Mouse (Mus musculus): ENCODE results near the gene Naa20. TPM values are rescaled to one million over a fixed set of nuclear protein-coding genes. Genes with fewer than 3 reads are reported as not detected.
A peak's percentile ranks its signal among the peaks of the same experiment; 100 is the strongest.

The Naa20 gene
- polyA plus RNA-seq, 1 experiment from 2014 or later: 159 TPM

- Histone ChIP-seq H3K36me3 (ENCODE audit: control insufficient read depth, insufficient read depth, low read length) (no peaks in the 10 kb centered on the region; the same call in 1 of the 2 replicates), H3K4me3 (ENCODE audit: low read depth, low read length) (no peak overlapping the region), H3K4me2 (ENCODE audit: low read depth, severe bottlenecking) (0 out of 2 replicates have a peak overlapping the region, but pooled peaks have one; percentile 10), H3K27me3 (ENCODE audit: control insufficient read depth, insufficient read depth, low read length) (no peaks in the 10 kb centered on the region), H3K4me1 (ENCODE audit: control insufficient read depth, insufficient read depth, low read length) (peaks cover 33% of the 10 kb centered on the region), H3K27ac (replicated peaks; ENCODE audit: low read depth, low read length) (peak overlapping the region; percentile 90), H3K9me3 (ENCODE audit: control insufficient read depth, low read length) (no peaks in the 10 kb centered on the region), H3K9ac (ENCODE audit: low read length) (no peak overlapping the region)
- WGBS: 73% methylated on average over 5 of the region's 5 CpGs
- peak; percentile 51 for DNase-seq (ENCODE audit: low spot score)
- no peak for ATAC-seq (ENCODE audit: insufficient number of reproducible peaks, low FRiP score, low TSS enrichment, low read depth)
Observed at GRCm38 (mm10) chr2:145881932-145882331, 20.0 kb upstream of the Naa20 start.

GRCm38 (mm10) chr2:145882398-145882797 is 19.5 kb upstream of the Naa20 start:
- DNase-seq (ENCODE audit: low spot score) (no peak), ATAC-seq (ENCODE audit: insufficient number of reproducible peaks, low FRiP score, low TSS enrichment, low read depth) (no peak)
- Histone ChIP-seq H3K4me1 (ENCODE audit: control insufficient read depth, insufficient read depth, low read length) (peaks cover 33% of the 10 kb centered on the region), H3K4me3 (ENCODE audit: low read depth, low read length) (no peak overlapping the region), H3K4me2 (ENCODE audit: low read depth, severe bottlenecking) (no peak overlapping the region), H3K27me3 (ENCODE audit: control insufficient read depth, insufficient read depth, low read length) (no peaks in the 10 kb centered on the region), H3K9me3 (ENCODE audit: control insufficient read depth, low read length) (no peaks in the 10 kb centered on the region), H3K27ac (replicated peaks; ENCODE audit: low read depth, low read length) (peak overlapping the region; percentile 90), H3K9ac (ENCODE audit: low read length) (no peak overlapping the region), H3K36me3 (ENCODE audit: control insufficient read depth, insufficient read depth, low read length) (no peaks in the 10 kb centered on the region; the same call in 1 of the 2 replicates)
- WGBS: 32% methylated on average over 2 of the region's 2 CpGs

- no peak overlapping the region; the same call in 1 of the 2 replicates for H3K4me2 ChIP-seq (ENCODE audit: low read depth, severe bottlenecking)
- H3K36me3 ChIP-seq (ENCODE audit: control insufficient read depth, insufficient read depth, low read length): no peaks in the 10 kb centered on the region
Observed at GRCm38 (mm10) chr2:145884036-145884912, 17.6 kb upstream of the Naa20 start.

DNA sequence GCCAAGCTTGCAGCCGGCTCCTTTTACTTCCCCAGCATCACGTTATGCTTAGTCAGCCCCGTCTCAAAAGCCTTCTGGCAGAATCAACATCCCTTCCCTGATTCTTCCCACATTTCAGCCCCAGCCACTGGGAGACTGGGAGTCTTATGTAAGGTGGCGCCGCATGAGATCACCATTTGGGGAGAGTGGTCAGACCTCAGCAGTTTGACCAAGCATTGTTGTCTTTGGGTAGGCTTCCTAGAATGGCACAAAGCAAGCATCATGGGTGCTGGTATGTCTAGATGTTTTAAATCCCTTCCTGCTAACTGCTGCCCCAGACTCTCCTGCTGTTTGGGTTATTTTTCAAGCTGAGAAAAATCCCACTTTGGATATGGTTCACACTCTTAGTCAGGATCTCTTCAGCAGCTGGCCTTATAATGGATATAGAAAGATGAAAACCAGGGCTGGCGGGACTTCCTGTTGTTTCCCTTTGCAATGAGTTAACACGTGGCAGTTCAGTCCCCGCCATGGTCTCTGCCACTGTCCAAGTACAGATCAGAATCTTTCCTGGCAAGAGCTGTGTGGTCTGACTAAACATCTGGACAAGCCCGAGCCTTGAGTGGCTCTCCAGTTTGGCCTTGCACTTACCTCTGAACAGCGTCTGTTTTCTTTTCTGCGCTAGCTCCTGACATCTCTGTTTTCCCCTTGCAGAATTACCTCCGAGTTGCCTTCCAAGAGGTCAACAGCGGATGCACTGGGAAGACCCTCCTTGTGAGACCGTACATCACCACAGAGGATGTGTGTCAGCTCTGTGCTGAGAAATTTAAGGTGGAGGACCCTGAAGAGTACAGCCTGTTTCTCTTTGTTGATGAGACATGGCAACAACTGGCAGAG is 16.8 kb upstream of the Naa20 start:
- no peak overlapping the region for H3K9ac ChIP-seq (ENCODE audit: low read length)

More at GRCm38 (mm10) chr2:145884036-145884912, 17.6 kb upstream of the Naa20 start:
- H3K9ac ChIP-seq (ENCODE audit: low read length): peak overlapping the region; percentile 41; the same call in 1 of the 2 replicates
- H3K27me3 ChIP-seq (ENCODE audit: control insufficient read depth, insufficient read depth, low read length): no peaks in the 10 kb centered on the region
- no peak overlapping the region for H3K4me3 ChIP-seq (ENCODE audit: low read depth, low read length)
- peak overlapping the region; percentile 68 for H3K27ac ChIP-seq (replicated peaks; ENCODE audit: low read depth, low read length)
- no peak for ATAC-seq (ENCODE audit: insufficient number of reproducible peaks, low FRiP score, low TSS enrichment, low read depth)
- no peaks in the 10 kb centered on the region for H3K9me3 ChIP-seq (ENCODE audit: control insufficient read depth, low read length)
- H3K4me1 ChIP-seq (ENCODE audit: control insufficient read depth, insufficient read depth, low read length): peaks cover 33% of the 10 kb centered on the region
- 36% methylated on average over 17 of the region's 17 CpGs for WGBS
- peak; percentile 55 for DNase-seq (ENCODE audit: low spot score)

GRCm38 (mm10) chr2:145887937-145888765 is 13.7 kb upstream of the Naa20 start:
- DNase-seq (ENCODE audit: low spot score) (peak; percentile 47), ATAC-seq (ENCODE audit: insufficient number of reproducible peaks, low FRiP score, low TSS enrichment, low read depth) (no peak)
- no peaks in the 10 kb centered on the region for H3K36me3 ChIP-seq (ENCODE audit: control insufficient read depth, insufficient read depth, low read length)
- no peak overlapping the region for H3K4me3 ChIP-seq (ENCODE audit: low read depth, low read length)
- no peaks in the 10 kb centered on the region for H3K9me3 ChIP-seq (ENCODE audit: control insufficient read depth, low read length)
- no peak overlapping the region for H3K4me2 ChIP-seq (ENCODE audit: low read depth, severe bottlenecking)
- H3K27me3 ChIP-seq (ENCODE audit: control insufficient read depth, insufficient read depth, low read length): no peaks in the 10 kb centered on the region
- no peak overlapping the region; the same call in 1 of the 2 replicates for H3K27ac ChIP-seq (replicated peaks; ENCODE audit: low read depth, low read length)
- H3K4me1 ChIP-seq (ENCODE audit: control insufficient read depth, insufficient read depth, low read length): peaks cover 20% of the 10 kb centered on the region
- WGBS: 64% methylated on average over 14 of the region's 14 CpGs
- no peak overlapping the region for H3K9ac ChIP-seq (ENCODE audit: low read length)

More for the DNA sequence above, 16.8 kb upstream of the Naa20 start:
- DNase-seq (ENCODE audit: low spot score) (no peak), ATAC-seq (ENCODE audit: insufficient number of reproducible peaks, low FRiP score, low TSS enrichment, low read depth) (no peak)
- WGBS: 59% methylated on average over 14 of the region's 14 CpGs
- no peak overlapping the region for H3K4me2 ChIP-seq (ENCODE audit: low read depth, severe bottlenecking)
- no peaks in the 10 kb centered on the region for H3K9me3 ChIP-seq (ENCODE audit: control insufficient read depth, low read length)
- peak overlapping the region; percentile 68; the same call in 1 of the 2 replicates for H3K27ac ChIP-seq (replicated peaks; ENCODE audit: low read depth, low read length)
- peaks cover 33% of the 10 kb centered on the region for H3K4me1 ChIP-seq (ENCODE audit: control insufficient read depth, insufficient read depth, low read length)
- H3K4me3 ChIP-seq (ENCODE audit: low read depth, low read length): no peak overlapping the region
- H3K27me3 ChIP-seq (ENCODE audit: control insufficient read depth, insufficient read depth, low read length): no peaks in the 10 kb centered on the region
- H3K36me3 ChIP-seq (ENCODE audit: control insufficient read depth, insufficient read depth, low read length): no peaks in the 10 kb centered on the region

DNA sequence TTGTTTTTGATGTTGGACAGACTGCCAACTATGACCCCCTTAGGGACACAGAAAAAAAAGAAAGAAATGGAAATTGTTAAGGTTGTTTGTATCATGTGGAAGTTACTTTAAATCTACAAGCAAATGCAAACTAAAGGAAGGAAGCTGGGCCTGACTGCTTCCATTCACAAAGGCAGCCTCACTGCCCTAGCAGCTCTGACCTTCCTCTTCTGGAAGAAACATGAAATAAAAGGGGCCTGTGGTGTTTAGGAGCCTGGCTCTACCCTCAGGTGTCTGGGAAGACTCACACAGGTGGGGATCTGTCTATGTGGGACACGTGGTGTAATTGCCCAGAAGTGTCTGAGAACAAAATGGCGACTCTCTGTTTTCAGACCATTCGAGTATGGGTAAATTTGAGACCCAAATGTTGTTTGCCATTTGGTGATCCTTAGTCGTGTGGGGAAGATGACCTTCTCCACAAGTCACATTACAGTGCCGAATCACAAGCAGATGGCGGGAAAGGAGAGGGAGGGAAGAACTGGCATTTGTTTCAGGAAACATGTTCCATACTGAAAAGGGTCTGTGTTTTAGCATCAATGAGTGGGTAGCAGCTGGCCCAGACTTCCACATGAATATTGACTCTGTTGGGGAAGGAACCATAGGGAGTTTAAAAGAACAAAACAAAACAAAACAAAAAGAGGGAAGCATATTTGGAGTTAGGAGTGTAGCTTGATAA is 13.0 kb upstream of the Naa20 start:
- no peak for DNase-seq (ENCODE audit: low spot score)
- Histone ChIP-seq H3K9ac (ENCODE audit: low read length) (no peak overlapping the region), H3K4me1 (ENCODE audit: control insufficient read depth, insufficient read depth, low read length) (peaks cover 12% of the 10 kb centered on the region), H3K27me3 (ENCODE audit: control insufficient read depth, insufficient read depth, low read length) (no peaks in the 10 kb centered on the region), H3K9me3 (ENCODE audit: control insufficient read depth, low read length) (no peaks in the 10 kb centered on the region), H3K36me3 (ENCODE audit: control insufficient read depth, insufficient read depth, low read length) (no peaks in the 10 kb centered on the region), H3K27ac (replicated peaks; ENCODE audit: low read depth, low read length) (no peak overlapping the region), H3K4me2 (ENCODE audit: low read depth, severe bottlenecking) (no peak overlapping the region), H3K4me3 (ENCODE audit: low read depth, low read length) (no peak overlapping the region)
- ATAC-seq (ENCODE audit: insufficient number of reproducible peaks, low FRiP score, low TSS enrichment, low read depth): no peak
- 57% methylated on average over 6 of the region's 6 CpGs for WGBS

DNA sequence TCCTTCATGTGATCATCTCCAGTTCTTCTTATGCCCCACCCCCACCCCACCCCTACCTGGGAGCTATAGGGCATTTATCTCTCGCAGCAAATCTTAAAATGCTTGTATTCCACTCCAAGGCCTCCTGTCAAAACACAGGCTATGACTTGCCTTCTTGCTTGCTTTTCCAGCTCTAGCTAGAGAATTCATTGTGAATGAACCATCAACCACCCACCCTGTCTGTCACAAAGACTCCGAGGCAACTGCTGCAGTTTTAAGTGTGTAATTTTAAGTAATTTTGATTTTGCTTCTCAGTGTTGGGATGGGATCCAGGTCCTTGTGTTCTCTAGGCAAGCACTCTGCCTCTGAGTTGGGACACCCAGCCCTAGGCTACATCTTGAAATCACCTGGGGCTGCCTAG is 11.3 kb upstream of the Naa20 start:
- 89% methylated on average over 2 of the region's 2 CpGs for WGBS
- Histone ChIP-seq H3K27ac (replicated peaks; ENCODE audit: low read depth, low read length) (no peak overlapping the region), H3K36me3 (ENCODE audit: control insufficient read depth, insufficient read depth, low read length) (no peaks in the 10 kb centered on the region), H3K27me3 (ENCODE audit: control insufficient read depth, insufficient read depth, low read length) (no peaks in the 10 kb centered on the region), H3K4me2 (ENCODE audit: low read depth, severe bottlenecking) (no peak overlapping the region), H3K9ac (ENCODE audit: low read length) (no peak overlapping the region), H3K9me3 (ENCODE audit: control insufficient read depth, low read length) (no peaks in the 10 kb centered on the region), H3K4me1 (ENCODE audit: control insufficient read depth, insufficient read depth, low read length) (0 out of 2 replicates have a peak, but pooled peaks cover 2% of the 10 kb centered on the region), H3K4me3 (ENCODE audit: low read depth, low read length) (no peak overlapping the region)
- no peak for ATAC-seq (ENCODE audit: insufficient number of reproducible peaks, low FRiP score, low TSS enrichment, low read depth)
- no peak for DNase-seq (ENCODE audit: low spot score)
